Mouse (Mus musculus): ENCODE data around the gene Ccdc84. TPM values are rescaled to one million over a fixed set of nuclear protein-coding genes. Genes with fewer than 3 reads are reported as not detected.
A peak's percentile ranks its signal among the peaks of the same experiment; 100 is the strongest.

The Ccdc84 gene
- polyA plus RNA-seq, 1 experiment from 2014 or later = 21.3 TPM

DNA sequence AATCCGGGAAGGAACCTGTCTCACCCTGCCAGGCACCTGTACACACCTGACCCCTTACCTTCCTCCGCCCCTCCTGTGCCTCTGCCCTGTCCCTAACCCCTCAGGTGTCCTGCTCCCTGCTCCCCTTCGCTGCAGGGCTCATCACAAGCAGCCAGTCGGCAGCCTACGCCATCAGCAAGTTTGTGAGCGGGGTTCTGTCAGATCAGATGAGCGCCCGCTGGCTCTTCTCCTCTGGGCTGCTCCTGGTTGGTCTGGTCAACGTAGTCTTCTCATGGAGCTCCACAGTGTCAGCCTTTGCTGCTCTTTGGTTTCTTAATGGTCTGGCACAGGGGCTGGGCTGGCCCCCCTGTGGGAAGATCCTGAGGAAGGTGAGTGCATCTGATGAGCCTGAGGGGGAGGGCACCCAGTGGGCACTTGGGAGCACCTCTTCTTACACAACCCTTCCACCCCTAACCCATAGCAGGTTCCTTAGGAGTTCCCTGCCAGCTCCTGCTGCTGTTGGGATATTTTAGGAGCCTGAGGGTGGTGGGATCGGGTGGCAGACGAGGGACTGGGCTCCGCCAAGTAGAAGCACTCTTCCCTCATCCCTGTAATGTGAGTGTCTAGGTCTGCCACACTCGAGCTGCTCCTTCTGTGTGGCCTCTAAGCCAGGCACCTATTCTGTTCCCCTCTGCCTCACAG lies 19.1 kb downstream of the Ccdc84 start:
- 71% methylated on average over 13 of the region's 13 CpGs for WGBS
- no peak for ATAC-seq (replicated peaks; ENCODE audit: extremely low read depth, insufficient read depth, low FRiP score)
- Histone ChIP-seq H3K4me3 (ENCODE audit: low read length) (no peak overlapping the region), H3K4me2 (ENCODE audit: low read depth, low read length) (no peak overlapping the region; the same call in 1 of the 2 replicates), H3K27me3 (ENCODE audit: control insufficient read depth, insufficient read depth, low read length) (no peaks in the 10 kb centered on the region), H3K27ac (ENCODE audit: low read length) (peak overlapping the region; percentile 9), H3K4me1 (ENCODE audit: control insufficient read depth, insufficient read depth, low read length) (peaks cover 51% of the 10 kb centered on the region), H3K36me3 (ENCODE audit: control insufficient read depth, insufficient read depth) (peaks cover 26% of the 10 kb centered on the region), H3K9ac (ENCODE audit: low read length) (peak overlapping the region; percentile 36), H3K9me3 (replicated peaks; ENCODE audit: control insufficient read depth, low read length) (no peaks in the 10 kb centered on the region)

- H3K4me1 ChIP-seq (ENCODE audit: control insufficient read depth, insufficient read depth, low read length) = peaks cover 51% of the 10 kb centered on the region
- H3K4me3 ChIP-seq (ENCODE audit: low read length) = no peak overlapping the region
- no peaks in the 10 kb centered on the region for H3K27me3 ChIP-seq (ENCODE audit: control insufficient read depth, insufficient read depth, low read length)
- no peak overlapping the region for H3K27ac ChIP-seq (ENCODE audit: low read length)
- no peak overlapping the region; the same call in 1 of the 2 replicates for H3K4me2 ChIP-seq (ENCODE audit: low read depth, low read length)
- H3K36me3 ChIP-seq (ENCODE audit: control insufficient read depth, insufficient read depth) = peaks cover 18% of the 10 kb centered on the region
- ATAC-seq (replicated peaks; ENCODE audit: extremely low read depth, insufficient read depth, low FRiP score) = no peak
- no peak overlapping the region for H3K9ac ChIP-seq (ENCODE audit: low read length)
- 83% methylated on average over 9 of the region's 9 CpGs for WGBS
- no peaks in the 10 kb centered on the region for H3K9me3 ChIP-seq (replicated peaks; ENCODE audit: control insufficient read depth, low read length)
These were observed 19.8 kb downstream of the Ccdc84 start for GRCm38 (mm10) chr9:44398551-44398950.

- WGBS = 32% methylated on average over 4 of the region's 4 CpGs
- no peaks in the 10 kb centered on the region for H3K27me3 ChIP-seq (ENCODE audit: control insufficient read depth, insufficient read depth, low read length)
- no peaks in the 10 kb centered on the region for H3K9me3 ChIP-seq (replicated peaks; ENCODE audit: control insufficient read depth, low read length)
- H3K4me3 ChIP-seq (ENCODE audit: low read length) = peak overlapping the region; percentile 86
- peak overlapping the region; percentile 81 for H3K4me2 ChIP-seq (ENCODE audit: low read depth, low read length)
- peak overlapping the region; percentile 35; the same call in 1 of the 2 replicates for H3K27ac ChIP-seq (ENCODE audit: low read length)
- peaks cover 16% of the 10 kb centered on the region for H3K36me3 ChIP-seq (ENCODE audit: control insufficient read depth, insufficient read depth)
- no peak for ATAC-seq (replicated peaks; ENCODE audit: extremely low read depth, insufficient read depth, low FRiP score)
- H3K4me1 ChIP-seq (ENCODE audit: control insufficient read depth, insufficient read depth, low read length) = peaks cover 51% of the 10 kb centered on the region
- peak overlapping the region; percentile 93 for H3K9ac ChIP-seq (ENCODE audit: low read length)
These were observed 20.3 kb downstream of the Ccdc84 start for GRCm38 (mm10) chr9:44398087-44398486.

- H3K27ac ChIP-seq (ENCODE audit: low read length) = peak within 1 kb of the TSS; percentile 96
- peak; percentile 97 for ATAC-seq (replicated peaks; ENCODE audit: extremely low read depth, insufficient read depth, low FRiP score)
- H3K27me3 ChIP-seq (ENCODE audit: control insufficient read depth, insufficient read depth, low read length) = no peaks in the 10 kb centered on the region
- H3K4me2 ChIP-seq (ENCODE audit: low read depth, low read length) = peak within 1 kb of the TSS; percentile 81
- peak within 1 kb of the TSS; percentile 93 for H3K9ac ChIP-seq (ENCODE audit: low read length)
- H3K9me3 ChIP-seq (replicated peaks; ENCODE audit: control insufficient read depth, low read length) = no peaks in the 10 kb centered on the region
- peaks cover 51% of the 10 kb centered on the region for H3K4me1 ChIP-seq (ENCODE audit: control insufficient read depth, insufficient read depth, low read length)
- H3K4me3 ChIP-seq (ENCODE audit: low read length) = peak within 1 kb of the TSS; percentile 86
- under 1% methylated on average over 43 of the region's 43 CpGs for WGBS
- peaks cover 8% of the 10 kb centered on the region for H3K36me3 ChIP-seq (ENCODE audit: control insufficient read depth, insufficient read depth)
These were observed 21.5 kb downstream of the Ccdc84 start, which contains the start of gene Slc37a4 for GRCm38 (mm10) chr9:44396684-44397411. Gene Slc37a4, plus strand, starts transcription at chr9:44396852.

GRCm38 (mm10) chr9:44391466-44391865 lies 26.9 kb downstream of the Ccdc84 start:
- Histone ChIP-seq H3K27ac (ENCODE audit: low read length) (no peak overlapping the region), H3K9ac (ENCODE audit: low read length) (no peak overlapping the region), H3K9me3 (replicated peaks; ENCODE audit: control insufficient read depth, low read length) (no peaks in the 10 kb centered on the region), H3K27me3 (ENCODE audit: control insufficient read depth, insufficient read depth, low read length) (no peaks in the 10 kb centered on the region), H3K4me3 (ENCODE audit: low read length) (no peak overlapping the region), H3K4me1 (ENCODE audit: control insufficient read depth, insufficient read depth, low read length) (peaks cover 6% of the 10 kb centered on the region), H3K36me3 (ENCODE audit: control insufficient read depth, insufficient read depth) (peaks cover 47% of the 10 kb centered on the region), H3K4me2 (ENCODE audit: low read depth, low read length) (no peak overlapping the region)
- WGBS = 39% methylated on average over 4 of the region's 4 CpGs
- no peak for ATAC-seq (replicated peaks; ENCODE audit: extremely low read depth, insufficient read depth, low FRiP score)

GRCm38 (mm10) chr9:44389273-44389672 lies 29.1 kb downstream of the Ccdc84 start:
- peaks cover 69% of the 10 kb centered on the region for H3K36me3 ChIP-seq (ENCODE audit: control insufficient read depth, insufficient read depth)
- no peaks in the 10 kb centered on the region for H3K9me3 ChIP-seq (replicated peaks; ENCODE audit: control insufficient read depth, low read length)
- H3K27ac ChIP-seq (ENCODE audit: low read length) = no peak overlapping the region
- no peaks in the 10 kb centered on the region for H3K4me1 ChIP-seq (ENCODE audit: control insufficient read depth, insufficient read depth, low read length)
- WGBS = 60% methylated on average over 8 of the region's 8 CpGs
- H3K4me2 ChIP-seq (ENCODE audit: low read depth, low read length) = no peak overlapping the region
- no peak overlapping the region for H3K9ac ChIP-seq (ENCODE audit: low read length)
- no peak overlapping the region for H3K4me3 ChIP-seq (ENCODE audit: low read length)
- no peak for ATAC-seq (replicated peaks; ENCODE audit: extremely low read depth, insufficient read depth, low FRiP score)
- no peaks in the 10 kb centered on the region for H3K27me3 ChIP-seq (ENCODE audit: control insufficient read depth, insufficient read depth, low read length)

GRCm38 (mm10) chr9:44387221-44387620 lies 31.1 kb downstream of the Ccdc84 start:
- no peak for ATAC-seq (replicated peaks; ENCODE audit: extremely low read depth, insufficient read depth, low FRiP score)
- Histone ChIP-seq H3K9ac (ENCODE audit: low read length) (no peak overlapping the region), H3K27me3 (ENCODE audit: control insufficient read depth, insufficient read depth, low read length) (no peaks in the 10 kb centered on the region), H3K27ac (ENCODE audit: low read length) (no peak overlapping the region), H3K9me3 (replicated peaks; ENCODE audit: control insufficient read depth, low read length) (no peaks in the 10 kb centered on the region), H3K4me2 (ENCODE audit: low read depth, low read length) (no peak overlapping the region), H3K4me1 (ENCODE audit: control insufficient read depth, insufficient read depth, low read length) (no peaks in the 10 kb centered on the region), H3K4me3 (ENCODE audit: low read length) (no peak overlapping the region), H3K36me3 (ENCODE audit: control insufficient read depth, insufficient read depth) (peaks cover 88% of the 10 kb centered on the region)
- WGBS = 62% methylated on average over 3 of the region's 3 CpGs

GRCm38 (mm10) chr9:44384596-44384995 lies 33.8 kb downstream of the Ccdc84 start:
- Histone ChIP-seq H3K9ac (ENCODE audit: low read length) (no peak overlapping the region), H3K27ac (ENCODE audit: low read length) (no peak overlapping the region), H3K4me1 (ENCODE audit: control insufficient read depth, insufficient read depth, low read length) (peaks cover 9% of the 10 kb centered on the region), H3K27me3 (ENCODE audit: control insufficient read depth, insufficient read depth, low read length) (no peaks in the 10 kb centered on the region), H3K4me3 (ENCODE audit: low read length) (no peak overlapping the region), H3K9me3 (replicated peaks; ENCODE audit: control insufficient read depth, low read length) (no peaks in the 10 kb centered on the region), H3K36me3 (ENCODE audit: control insufficient read depth, insufficient read depth) (peaks cover 86% of the 10 kb centered on the region), H3K4me2 (ENCODE audit: low read depth, low read length) (no peak overlapping the region)
- 91% methylated on average over 13 of the region's 13 CpGs for WGBS
- ATAC-seq (replicated peaks; ENCODE audit: extremely low read depth, insufficient read depth, low FRiP score) = no peak

- Histone ChIP-seq H3K27me3 (ENCODE audit: control insufficient read depth, insufficient read depth, low read length) (no peaks in the 10 kb centered on the region), H3K9me3 (replicated peaks; ENCODE audit: control insufficient read depth, low read length) (no peaks in the 10 kb centered on the region), H3K4me3 (ENCODE audit: low read length) (peak overlapping the region; percentile 79), H3K4me1 (ENCODE audit: control insufficient read depth, insufficient read depth, low read length) (peaks cover 14% of the 10 kb centered on the region), H3K36me3 (ENCODE audit: control insufficient read depth, insufficient read depth) (peaks cover 41% of the 10 kb centered on the region), H3K4me2 (ENCODE audit: low read depth, low read length) (peak overlapping the region; percentile 94), H3K9ac (ENCODE audit: low read length) (peak overlapping the region; percentile 89), H3K27ac (ENCODE audit: low read length) (peak overlapping the region; percentile 81)
- ATAC-seq (replicated peaks; ENCODE audit: extremely low read depth, insufficient read depth, low FRiP score) = peak; percentile 2; the same call in 1 of the 2 replicates
- 6% methylated on average over 15 of the region's 15 CpGs for WGBS
These were observed 38.5 kb downstream of the Ccdc84 start for GRCm38 (mm10) chr9:44379862-44380261.
